Mouse (Mus musculus): ENCODE measurements at regions not wholly inside any gene's neighbourhood (a gene's known extent, or its start where the extent isn't known, plus 50 kb on each side); places are given as distances from the start of the nearest gene placed in this dataset.
A peak's percentile ranks its signal among the peaks of the same experiment; 100 is the strongest.

DNA sequence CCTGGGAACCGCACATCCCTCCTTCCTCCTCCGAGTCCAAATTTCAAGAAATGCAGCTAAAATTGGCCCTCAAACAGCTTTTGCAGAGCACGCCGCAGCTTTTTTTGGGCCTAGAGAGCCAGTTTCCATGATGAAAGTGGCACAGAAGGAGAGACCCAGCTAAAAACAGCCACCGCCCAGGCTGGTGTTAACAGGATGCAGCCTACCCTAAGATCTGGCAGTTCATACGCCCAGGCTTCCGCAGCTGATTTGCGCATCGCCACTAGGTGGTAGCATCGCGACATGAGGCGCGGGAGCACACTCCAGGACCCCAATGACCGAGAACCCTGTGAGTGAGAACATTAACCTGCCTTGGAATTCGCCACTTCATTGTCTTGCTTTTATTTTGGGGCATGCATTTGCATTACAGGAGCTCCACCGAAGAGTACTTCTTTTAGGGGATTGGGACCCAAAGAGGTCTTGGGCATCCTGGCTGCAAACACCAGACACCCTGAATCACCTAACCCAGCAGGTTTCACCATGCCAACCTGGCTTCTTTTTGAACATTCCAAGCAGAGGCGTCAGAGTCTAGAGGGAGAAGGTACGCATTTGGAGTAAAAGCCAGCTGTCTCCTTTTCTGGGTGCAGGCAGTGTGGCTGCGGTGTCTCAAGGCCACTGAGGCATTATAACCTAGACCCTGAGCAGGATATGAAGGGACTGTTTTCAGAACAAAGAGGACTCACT lies 179.6 kb downstream of the 1810013L24Rik start:
- H3K36me3 ChIP-seq (replicated peaks): no peaks in the 10 kb centered on the region
- H3K4me1 ChIP-seq (ENCODE audit: insufficient read depth, low read depth, low read length): peaks cover 9% of the 10 kb centered on the region
- peaks cover 2% of the 10 kb centered on the region; the same call in 1 of the 2 replicates for H3K27me3 ChIP-seq (ENCODE audit: insufficient read depth, low read length)
- no peak overlapping the region for H3K4me3 ChIP-seq (ENCODE audit: low read depth, low read length)
- TF ChIP-seq GATA1 (IDR thresholded peaks at IDR 0.05; ENCODE audit: borderline replicate concordance, low read length): no peak
- TF ChIP-seq CTCF (IDR thresholded peaks at IDR 0.05; ENCODE audit: low read depth, low read length): peak; percentile 65
- peak; percentile 60 for ATAC-seq (ENCODE audit: extremely low read depth, insufficient number of reproducible peaks, low FRiP score, poor library complexity, severe bottlenecking)
- peak; percentile 18 for DNase-seq (ENCODE audit: low spot score)
- H3K9me3 ChIP-seq (replicated peaks): no peaks in the 10 kb centered on the region

DNA sequence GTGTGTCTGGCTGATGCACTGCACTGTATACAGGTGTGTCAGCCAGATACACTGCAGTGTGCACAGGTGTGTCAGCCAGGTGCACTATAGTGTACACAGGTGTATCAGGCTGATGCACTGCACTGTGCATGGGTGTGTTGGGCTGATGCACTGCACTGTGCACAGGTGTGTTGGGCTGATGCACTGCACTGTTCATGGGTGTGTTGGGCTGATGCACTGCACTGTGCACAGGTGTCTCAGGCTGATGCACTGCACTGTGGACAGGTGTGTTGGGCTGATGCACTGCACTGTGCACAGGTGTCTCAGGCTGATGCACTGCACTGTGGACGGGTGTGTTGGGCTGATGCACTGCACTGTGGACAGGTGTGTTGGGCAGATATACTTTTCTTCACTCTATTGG lies 181.2 kb downstream of the 1810013L24Rik start:
- Histone ChIP-seq H3K27me3 (ENCODE audit: insufficient read depth, low read length) (peaks cover 2% of the 10 kb centered on the region; the same call in 1 of the 2 replicates), H3K9me3 (replicated peaks) (no peaks in the 10 kb centered on the region), H3K4me1 (ENCODE audit: insufficient read depth, low read depth, low read length) (peaks cover 11% of the 10 kb centered on the region), H3K36me3 (replicated peaks) (no peaks in the 10 kb centered on the region), H3K4me3 (ENCODE audit: low read depth, low read length) (no peak overlapping the region)
- no peak for ATAC-seq (ENCODE audit: extremely low read depth, insufficient number of reproducible peaks, low FRiP score, poor library complexity, severe bottlenecking)
- DNase-seq (ENCODE audit: low spot score): no peak
- TF ChIP-seq POLR2AphosphoS5 (IDR thresholded peaks at IDR 0.05; ENCODE audit: insufficient replicate concordance, low read depth, low read length) (peak; percentile 72; the same call in 1 of the 2 replicates), GATA1 (IDR thresholded peaks at IDR 0.05; ENCODE audit: borderline replicate concordance, low read length) (no peak)

DNA sequence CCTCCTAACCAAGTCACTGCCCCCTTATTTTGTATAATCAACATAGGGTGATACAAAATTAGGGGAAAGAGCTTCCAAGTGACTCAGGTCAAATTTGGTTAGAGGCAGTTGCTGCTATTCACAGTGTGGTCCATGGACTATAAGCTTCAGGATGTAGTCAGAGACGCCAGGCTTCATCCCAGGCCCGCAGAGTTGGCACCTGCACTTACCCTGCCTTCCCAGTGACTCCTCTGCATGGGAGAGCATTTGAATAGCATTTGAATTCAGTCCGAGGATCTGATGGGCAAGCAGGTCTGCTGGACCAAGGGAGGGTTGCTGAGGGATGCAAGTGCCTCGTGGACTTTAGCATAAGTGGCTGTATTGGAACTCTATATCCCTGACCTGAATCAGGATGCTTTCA lies 181.8 kb downstream of the 1810013L24Rik start:
- TF ChIP-seq POLR2AphosphoS5 (IDR thresholded peaks at IDR 0.05; ENCODE audit: insufficient replicate concordance, low read depth, low read length) (no peak), CTCF (IDR thresholded peaks at IDR 0.05; ENCODE audit: low read depth, low read length) (no peak), GATA1 (IDR thresholded peaks at IDR 0.05; ENCODE audit: borderline replicate concordance, low read length) (no peak), TAL1 (conservative IDR thresholded peaks at IDR 0.05; ENCODE audit: low read depth, low read length) (no peak), GATA2 (IDR thresholded peaks at IDR 0.05; ENCODE audit: borderline replicate concordance, low read depth, low read length) (no peak)
- Histone ChIP-seq H3K36me3 (replicated peaks) (no peaks in the 10 kb centered on the region), H3K4me3 (ENCODE audit: low read depth, low read length) (no peak overlapping the region), H3K4me1 (ENCODE audit: insufficient read depth, low read depth, low read length) (peaks cover 16% of the 10 kb centered on the region), H3K27me3 (ENCODE audit: insufficient read depth, low read length) (peaks cover 2% of the 10 kb centered on the region; the same call in 1 of the 2 replicates), H3K9me3 (replicated peaks) (no peaks in the 10 kb centered on the region)
- no peak for ATAC-seq (ENCODE audit: extremely low read depth, insufficient number of reproducible peaks, low FRiP score, poor library complexity, severe bottlenecking)
- DNase-seq (ENCODE audit: low spot score): no peak

DNA sequence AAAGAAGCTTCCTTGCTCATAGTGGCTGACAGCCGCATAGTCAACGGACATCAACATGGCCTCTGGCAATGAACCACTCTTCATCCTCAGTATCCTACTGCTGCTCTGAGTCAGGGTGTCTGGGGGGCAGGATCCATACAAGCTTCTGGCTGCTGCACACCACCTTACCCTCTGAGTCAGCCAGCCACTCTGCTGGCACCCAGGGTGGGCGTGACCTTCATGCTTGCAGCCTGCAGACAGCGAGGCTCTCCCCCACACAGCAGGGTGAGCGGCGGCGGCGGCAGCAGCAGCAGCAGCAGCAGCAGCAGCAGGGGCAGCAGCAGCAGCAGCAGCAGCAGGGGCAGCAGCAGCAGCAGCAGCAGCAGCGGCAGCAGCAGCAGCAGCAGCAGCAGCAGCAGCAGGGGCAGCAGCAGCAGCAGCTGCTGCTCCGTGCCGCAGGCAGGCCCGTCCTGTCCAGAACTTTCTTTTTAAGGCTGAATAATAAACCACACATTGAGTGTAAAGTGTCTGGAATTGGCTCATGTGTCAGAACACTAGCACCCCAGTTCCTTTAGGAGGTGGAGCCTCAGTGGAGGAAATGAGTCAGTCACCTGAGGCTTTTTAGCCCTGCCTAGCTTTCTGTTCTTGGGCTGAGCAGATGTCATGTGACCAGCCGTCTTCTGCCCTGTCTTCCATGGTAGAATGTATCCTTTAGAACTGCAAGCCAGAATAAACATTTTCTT lies 186.3 kb downstream of the 1810013L24Rik start:
- TF ChIP-seq CTCF (IDR thresholded peaks at IDR 0.05; ENCODE audit: low read depth, low read length) (no peak), POLR2AphosphoS5 (IDR thresholded peaks at IDR 0.05; ENCODE audit: insufficient replicate concordance, low read depth, low read length) (no peak), TAL1 (conservative IDR thresholded peaks at IDR 0.05; ENCODE audit: low read depth, low read length) (no peak), GATA1 (IDR thresholded peaks at IDR 0.05; ENCODE audit: borderline replicate concordance, low read length) (no peak), GATA2 (IDR thresholded peaks at IDR 0.05; ENCODE audit: borderline replicate concordance, low read depth, low read length) (no peak)
- Histone ChIP-seq H3K4me3 (ENCODE audit: low read depth, low read length) (no peak overlapping the region; the same call in 1 of the 2 replicates), H3K9me3 (replicated peaks) (no peaks in the 10 kb centered on the region), H3K4me1 (ENCODE audit: insufficient read depth, low read depth, low read length) (peaks cover 12% of the 10 kb centered on the region), H3K36me3 (replicated peaks) (no peaks in the 10 kb centered on the region), H3K27me3 (ENCODE audit: insufficient read depth, low read length) (no peaks in the 10 kb centered on the region; the same call in 1 of the 2 replicates)
- ATAC-seq (ENCODE audit: extremely low read depth, insufficient number of reproducible peaks, low FRiP score, poor library complexity, severe bottlenecking) (no peak), DNase-seq (ENCODE audit: low spot score) (no peak)

DNA sequence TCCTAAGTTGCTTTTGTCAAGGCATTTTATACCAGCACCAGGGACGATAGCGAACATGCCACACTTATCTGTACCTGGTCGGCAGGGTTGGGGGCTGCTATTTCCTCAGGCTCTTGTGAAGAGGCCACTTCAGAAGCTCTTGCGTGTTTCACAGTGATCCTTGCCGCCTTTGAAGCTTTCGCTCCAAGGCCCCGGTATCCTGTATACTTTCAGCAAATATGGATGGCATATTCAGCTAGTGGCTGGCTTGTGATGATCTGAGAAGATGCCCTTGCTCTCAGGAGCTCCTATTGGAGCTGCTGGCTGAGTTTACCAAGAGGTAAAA lies 186.8 kb downstream of the 1810013L24Rik start:
- Histone ChIP-seq H3K4me3 (ENCODE audit: low read depth, low read length) (no peak overlapping the region), H3K36me3 (replicated peaks) (no peaks in the 10 kb centered on the region), H3K9me3 (replicated peaks) (no peaks in the 10 kb centered on the region), H3K27me3 (ENCODE audit: insufficient read depth, low read length) (no peaks in the 10 kb centered on the region), H3K4me1 (ENCODE audit: insufficient read depth, low read depth, low read length) (peaks cover 12% of the 10 kb centered on the region; the same call in 1 of the 2 replicates)
- no peak for TF ChIP-seq GATA1 (IDR thresholded peaks at IDR 0.05; ENCODE audit: borderline replicate concordance, low read length)
- no peak for TF ChIP-seq CTCF (IDR thresholded peaks at IDR 0.05; ENCODE audit: low read depth, low read length)
- TF ChIP-seq POLR2AphosphoS5 (IDR thresholded peaks at IDR 0.05; ENCODE audit: insufficient replicate concordance, low read depth, low read length): no peak
- TF ChIP-seq GATA2 (IDR thresholded peaks at IDR 0.05; ENCODE audit: borderline replicate concordance, low read depth, low read length): no peak
- TF ChIP-seq TAL1 (conservative IDR thresholded peaks at IDR 0.05; ENCODE audit: low read depth, low read length): no peak
- DNase-seq (ENCODE audit: low spot score): no peak
- ATAC-seq (ENCODE audit: extremely low read depth, insufficient number of reproducible peaks, low FRiP score, poor library complexity, severe bottlenecking): no peak

DNA sequence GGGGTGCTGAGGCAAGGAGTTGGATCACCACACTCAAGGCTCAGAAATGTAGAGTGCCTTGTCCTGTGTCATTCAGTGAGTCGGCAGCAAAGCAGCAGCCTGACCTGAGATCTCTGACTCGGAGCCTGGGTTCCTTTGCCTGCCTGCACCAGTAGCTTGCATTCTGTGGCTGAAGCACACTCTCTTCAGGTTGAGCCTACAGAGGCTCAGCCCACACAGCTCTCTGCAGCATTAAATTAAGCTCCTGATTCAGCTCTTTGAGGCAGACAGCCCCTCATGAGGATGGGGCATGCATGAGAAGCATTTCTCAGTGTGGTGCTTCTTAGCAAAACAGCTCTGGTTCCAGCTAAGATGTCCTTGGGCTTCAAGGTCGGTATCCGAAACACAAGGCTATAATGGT lies 200.8 kb downstream of the 1810013L24Rik start:
- no peak for ATAC-seq (ENCODE audit: extremely low read depth, insufficient number of reproducible peaks, low FRiP score, poor library complexity, severe bottlenecking)
- DNase-seq (ENCODE audit: low spot score): no peak
- no peaks in the 10 kb centered on the region for H3K36me3 ChIP-seq (replicated peaks)
- no peaks in the 10 kb centered on the region for H3K9me3 ChIP-seq (replicated peaks)
- TF ChIP-seq CTCF (IDR thresholded peaks at IDR 0.05; ENCODE audit: low read depth, low read length) (no peak), POLR2AphosphoS5 (IDR thresholded peaks at IDR 0.05; ENCODE audit: insufficient replicate concordance, low read depth, low read length) (no peak), GATA2 (IDR thresholded peaks at IDR 0.05; ENCODE audit: borderline replicate concordance, low read depth, low read length) (no peak), GATA1 (IDR thresholded peaks at IDR 0.05; ENCODE audit: borderline replicate concordance, low read length) (no peak), TAL1 (conservative IDR thresholded peaks at IDR 0.05; ENCODE audit: low read depth, low read length) (no peak)
- H3K4me3 ChIP-seq (ENCODE audit: low read depth, low read length): no peak overlapping the region
- no peaks in the 10 kb centered on the region for H3K4me1 ChIP-seq (ENCODE audit: insufficient read depth, low read depth, low read length)
- H3K27me3 ChIP-seq (ENCODE audit: insufficient read depth, low read length): peaks cover 19% of the 10 kb centered on the region; the same call in 1 of the 2 replicates
